Mouse (Mus musculus) neural tube, embryonic 14.5 days (tissue): ENCODE data around the gene Ensa. TPM values are rescaled to one million over a fixed set of nuclear protein-coding genes. Genes with fewer than 3 reads are reported as not detected.
"Not testable (repeated sequence)": the region's sequence is repeated elsewhere in the genome, so short reads cannot be mapped to it uniquely, and the experiment has no call there.

ENCODE experiments used
- ATAC-seq: fragments of 200-750 bp; cut with Nextera tagmentation; 2 replicates; pipeline ENCODE4 v1.8.0; 2017; ENCODE audit warnings: low read depth, mild to moderate bottlenecking, moderate TSS enrichment, moderate library complexity
- H3K27ac ChIP-seq: fragments of 300-500 bp; sonication (generic); 2 replicates; pipeline ENCODE4 v1.5.1; 2014; ENCODE audit warnings: low read depth, mild to moderate bottlenecking, control low read depth, low read length, moderate library complexity, mixed read lengths
- H3K27me3 ChIP-seq: fragments of 300-500 bp; sonication (generic); 2 replicates; pipeline ENCODE4 v1.6.1; 2014; ENCODE audit warnings: low read length; ENCODE audit not compliant: control insufficient read depth, insufficient read depth
- H3K36me3 ChIP-seq: fragments of 300-500 bp; sonication (generic); 2 replicates; pipeline ENCODE4 v1.6.1; 2014; ENCODE audit warnings: low read length, mixed read lengths; ENCODE audit not compliant: control insufficient read depth, insufficient read depth
- H3K4me1 ChIP-seq: fragments of 300-500 bp; sonication (generic); 2 replicates; pipeline ENCODE4 v1.6.1; 2014; ENCODE audit warnings: low read length; ENCODE audit not compliant: control insufficient read depth, insufficient read depth
- H3K4me2 ChIP-seq: fragments of 300-500 bp; sonication (generic); 2 replicates; pipeline ENCODE4 v1.6.1; 2014; ENCODE audit warnings: mild to moderate bottlenecking, low read depth, low read length, control low read depth
- H3K4me3 ChIP-seq: fragments of 300-500 bp; sonication (generic); 2 replicates; pipeline ENCODE4 v1.5.1; 2014; ENCODE audit warnings: low read depth, low read length, control low read depth, mixed read lengths
- H3K9ac ChIP-seq: fragments of 300-500 bp; sonication (generic); replicated peaks from 2 replicates; pipeline ENCODE4 v1.6.1; 2014; ENCODE audit warnings: low read depth, mild to moderate bottlenecking, control low read depth, low read length, mixed read lengths
- H3K9me3 ChIP-seq: fragments of 300-500 bp; sonication (generic); 2 replicates; pipeline ENCODE4 v1.6.1; 2016; ENCODE audit warnings: low read length; ENCODE audit not compliant: control insufficient read depth
- WGBS: fragments of 180-500 bp; shearing (Covaris S2); extraction: QIAGEN DNeasy Blood & Tissue Kit; methylation state at CpG from one replicate; pipeline ENCODE4 v1.1.7; 2014; 5-methylcytosine and 5-hydroxymethylcytosine counted together
- polyA plus RNA-seq: library from polyadenylated mRNA; unstranded; fragments of >200 nt; fragmentation: Nextera tagmentation; extraction: Ambion mirVana; gene quantifications from 2 replicates; pipeline ENCODE4 v1.2.1, GENCODE M21; 2014

Gene Ensa
- polyA plus RNA-seq, 1 experiment from 2014 or later = 101 TPM

DNA sequence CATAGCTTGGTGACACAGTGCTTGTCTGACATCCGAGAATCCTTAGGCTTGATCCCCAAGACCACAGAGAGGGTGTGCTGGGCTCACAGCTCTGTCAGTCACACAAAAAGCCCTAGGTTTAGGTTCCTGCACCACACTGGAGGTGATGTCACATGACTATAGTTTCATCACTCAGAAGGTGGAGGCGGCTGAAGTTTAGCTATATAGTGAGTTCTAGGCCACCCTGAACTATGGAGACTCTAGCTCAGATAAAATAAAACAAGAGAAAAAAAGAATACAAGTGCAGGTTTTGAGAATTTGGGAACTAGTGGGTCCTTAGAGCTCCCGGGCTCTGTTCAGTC lies 26.2 kb downstream of the Ensa start:
- Histone ChIP-seq H3K27me3 (no peaks in the 10 kb centered on the region), H3K4me1 (no peaks in the 10 kb centered on the region), H3K4me2 (no peak overlapping the region), H3K4me3 (no peak overlapping the region), H3K9me3 (no peaks in the 10 kb centered on the region), H3K9ac (no peak overlapping the region), H3K36me3 (no peaks in the 10 kb centered on the region), H3K27ac (no peak overlapping the region)
- ATAC-seq = no peak
- WGBS = 87% methylated on average over 3 of the region's 3 CpGs

DNA sequence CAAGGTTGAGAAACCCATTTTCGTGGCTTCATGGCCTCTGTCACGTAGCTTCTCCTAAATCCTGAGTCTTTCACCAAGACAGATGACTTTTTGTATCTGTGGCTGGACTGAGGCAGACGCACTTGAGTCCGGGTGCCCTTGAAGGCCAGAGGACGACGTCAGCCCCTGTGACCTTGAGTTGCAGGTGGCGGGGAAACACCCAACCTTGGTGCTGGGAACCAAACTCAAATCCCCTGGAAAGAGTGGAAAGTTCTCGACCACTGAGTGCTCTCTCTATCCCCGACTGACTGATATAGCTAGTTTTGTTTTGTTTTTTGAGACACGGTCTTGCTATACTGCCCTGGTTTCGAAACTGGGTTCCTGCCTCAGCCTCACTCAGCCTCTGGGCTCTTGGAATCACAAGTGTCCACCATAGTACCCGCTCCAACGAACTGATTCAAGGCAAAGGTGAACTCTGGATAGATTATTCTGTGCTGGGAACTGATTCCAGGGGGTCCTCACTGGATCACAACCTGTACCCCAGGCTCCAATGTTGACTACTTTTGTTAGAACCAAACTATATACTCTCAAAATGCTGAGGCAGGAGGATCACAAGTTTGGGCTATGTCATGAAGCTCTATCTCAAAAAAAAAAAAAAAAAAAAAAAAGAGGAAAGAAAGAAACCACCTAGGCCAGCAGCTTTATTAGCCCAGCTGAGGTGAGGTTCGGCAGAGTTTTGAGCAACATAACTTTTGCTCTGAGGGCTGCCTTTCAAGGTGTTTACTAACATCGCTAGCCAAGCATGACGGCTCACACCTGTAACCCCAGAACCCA lies 26.8 kb downstream of the Ensa start:
- Histone ChIP-seq H3K36me3 (no peaks in the 10 kb centered on the region), H3K4me1 (no peaks in the 10 kb centered on the region), H3K27ac (no peak overlapping the region), H3K4me3 (no peak overlapping the region), H3K4me2 (no peak overlapping the region), H3K9ac (no peak overlapping the region), H3K27me3 (no peaks in the 10 kb centered on the region), H3K9me3 (no peaks in the 10 kb centered on the region)
- no peak for ATAC-seq
- 92% methylated on average over 16 of the region's 16 CpGs for WGBS

DNA sequence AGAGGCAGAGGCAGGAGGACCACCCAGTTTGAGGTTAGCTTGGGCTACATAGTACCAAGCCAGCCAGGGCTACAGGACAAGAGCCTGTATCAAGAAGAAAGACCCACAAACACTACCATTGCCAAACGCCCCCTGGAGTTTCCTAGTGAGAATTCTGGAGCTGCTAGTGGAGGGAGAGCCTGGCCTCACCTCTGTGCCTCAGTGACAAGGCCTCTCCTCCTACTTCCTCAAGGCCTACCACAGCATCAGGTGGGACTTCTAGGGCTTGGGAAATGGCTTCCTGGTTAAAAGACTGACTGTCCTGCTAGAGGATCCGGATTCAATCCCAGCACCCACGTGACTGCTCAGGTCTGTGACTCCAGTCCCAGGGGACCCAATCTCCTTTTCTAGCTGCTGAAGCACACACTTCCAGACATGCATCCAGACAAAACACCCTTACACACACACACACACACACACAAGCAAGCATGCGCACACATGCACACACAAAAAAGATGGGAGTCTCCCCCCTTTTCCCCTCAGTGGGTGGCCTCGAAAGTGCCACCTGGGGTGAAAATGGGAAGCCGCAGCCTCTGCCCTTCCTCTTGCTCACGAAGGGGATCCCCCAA lies 27.5 kb downstream of the Ensa start:
- no peak overlapping the region for H3K4me2 ChIP-seq
- no peaks in the 10 kb centered on the region for H3K36me3 ChIP-seq
- H3K4me3 ChIP-seq = no peak overlapping the region
- no peak for ATAC-seq
- H3K27me3 ChIP-seq = no peaks in the 10 kb centered on the region
- no peaks in the 10 kb centered on the region for H3K4me1 ChIP-seq
- H3K9me3 ChIP-seq = no peaks in the 10 kb centered on the region
- H3K9ac ChIP-seq = no peak overlapping the region
- 59% methylated on average over 7 of the region's 7 CpGs for WGBS
- no peak overlapping the region for H3K27ac ChIP-seq

DNA sequence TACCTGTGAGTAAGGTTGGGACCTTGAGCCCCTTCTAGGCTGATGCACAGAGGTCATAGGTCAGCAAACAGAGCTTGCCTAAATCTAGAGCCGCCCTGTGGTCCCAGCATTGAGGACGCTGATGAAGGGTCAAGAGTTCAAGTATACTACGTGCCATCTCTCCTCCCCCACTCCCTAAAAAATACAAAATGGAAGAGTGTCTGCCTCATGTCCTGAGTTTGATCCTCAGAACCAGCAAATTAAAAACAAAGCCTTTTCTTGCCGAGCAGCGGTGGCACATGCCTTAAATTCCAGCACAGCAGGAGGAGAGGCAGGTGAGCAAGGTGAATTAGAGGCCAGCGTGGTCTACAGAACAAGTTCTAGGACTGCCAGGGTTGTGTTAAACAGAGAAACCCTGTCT lies 28.1 kb downstream of the Ensa start:
- H3K9ac ChIP-seq = no peak overlapping the region
- no peaks in the 10 kb centered on the region for H3K27me3 ChIP-seq
- no peak overlapping the region for H3K4me2 ChIP-seq
- WGBS = 29% methylated on average over 6 of the region's 6 CpGs
- H3K4me1 ChIP-seq = no peaks in the 10 kb centered on the region
- H3K9me3 ChIP-seq = no peaks in the 10 kb centered on the region
- H3K27ac ChIP-seq = no peak overlapping the region
- no peak for ATAC-seq
- H3K4me3 ChIP-seq = no peak overlapping the region
- H3K36me3 ChIP-seq = no peaks in the 10 kb centered on the region

- Histone ChIP-seq H3K4me3 (no peak overlapping the region), H3K27me3 (no peaks in the 10 kb centered on the region), H3K4me2 (no peak overlapping the region), H3K9me3 (no peaks in the 10 kb centered on the region), H3K27ac (no peak overlapping the region), H3K36me3 (no peaks in the 10 kb centered on the region), H3K9ac (no peak overlapping the region), H3K4me1 (no peaks in the 10 kb centered on the region)
- no peak for ATAC-seq
- 36% methylated on average over 11 of the region's 11 CpGs for WGBS
Observed at GRCm38 (mm10) chr3:95653473-95654034, 28.8 kb downstream of the Ensa start.

DNA sequence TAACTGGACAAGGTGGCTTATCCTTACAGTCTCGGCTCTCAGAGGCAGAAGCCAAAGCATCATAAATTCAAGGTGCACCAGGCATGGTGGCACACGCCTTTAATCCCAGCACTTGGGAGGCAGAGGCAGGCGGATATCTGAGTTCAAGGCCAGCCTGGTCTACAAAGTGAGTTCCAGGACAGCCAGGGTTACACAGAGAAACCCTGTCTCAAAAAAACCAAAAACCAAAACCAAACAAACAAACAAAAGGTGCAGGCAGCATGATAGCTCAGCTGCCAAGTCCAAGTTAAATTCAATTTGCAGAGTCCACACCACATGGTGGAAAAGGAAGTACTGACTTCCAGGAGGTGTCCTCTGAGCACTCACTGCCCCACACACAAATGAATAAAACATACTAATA lies 29.6 kb downstream of the Ensa start:
- H3K4me1 ChIP-seq, H3K4me2 ChIP-seq, H3K36me3 ChIP-seq, ATAC-seq, H3K9me3 ChIP-seq, H3K4me3 ChIP-seq, H3K9ac ChIP-seq, H3K27ac ChIP-seq, H3K27me3 ChIP-seq: not testable (repeated sequence)
- 90% methylated on average over 3 of the region's 3 CpGs for WGBS

DNA sequence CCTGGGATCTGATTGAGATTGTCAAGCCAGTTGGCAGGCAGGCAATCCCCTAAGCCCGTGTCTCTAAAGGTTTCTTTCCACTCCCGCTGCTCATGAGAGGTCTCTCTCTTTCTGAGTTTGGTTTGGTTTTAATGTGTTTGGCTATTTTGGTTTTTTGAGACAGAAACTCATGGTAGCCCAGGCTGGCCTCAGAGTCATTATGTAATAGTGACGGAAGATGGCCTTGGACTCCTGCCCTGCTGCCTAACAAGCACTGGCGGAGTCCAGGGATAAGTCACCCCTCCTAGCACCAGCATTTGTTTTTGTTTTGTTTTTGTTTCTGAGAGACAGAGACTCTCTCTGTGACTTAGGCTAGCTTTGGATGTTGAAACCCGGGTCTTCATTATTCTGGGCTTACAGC lies 30.6 kb downstream of the Ensa start:
- Histone ChIP-seq H3K9me3 (no peaks in the 10 kb centered on the region), H3K27me3 (no peaks in the 10 kb centered on the region), H3K27ac (no peak overlapping the region), H3K4me3 (no peak overlapping the region), H3K4me2 (no peak overlapping the region), H3K36me3 (no peaks in the 10 kb centered on the region; the same call in 1 of the 2 replicates), H3K9ac (no peak overlapping the region), H3K4me1 (peaks cover 2% of the 10 kb centered on the region; the same call in 1 of the 2 replicates)
- no peak for ATAC-seq
- WGBS = 92% methylated on average over 5 of the region's 5 CpGs

DNA sequence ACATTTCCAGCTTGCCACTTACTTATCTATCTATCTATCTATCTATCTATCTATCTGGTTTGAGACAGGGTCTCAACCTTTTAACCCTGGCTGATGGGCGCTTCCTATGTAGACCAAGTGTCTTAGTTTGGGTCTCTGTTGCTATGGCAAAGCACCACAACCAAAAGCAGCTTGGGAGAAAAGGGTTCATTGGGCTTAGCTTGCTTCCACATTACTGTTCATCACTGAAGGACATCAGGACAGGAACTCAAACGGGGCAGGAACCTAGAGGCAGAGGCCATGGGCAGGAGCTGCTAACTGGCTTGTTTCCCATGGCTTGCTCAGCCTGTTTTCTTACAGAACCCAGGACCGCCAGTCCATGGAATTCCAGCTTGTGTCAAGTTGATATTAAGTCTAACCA lies 32.3 kb downstream of the Ensa start:
- H3K27me3 ChIP-seq = no peaks in the 10 kb centered on the region
- no peak overlapping the region for H3K27ac ChIP-seq
- 93% methylated on average over 3 of the region's 3 CpGs for WGBS
- no peak for ATAC-seq
- H3K9ac ChIP-seq = no peak overlapping the region
- H3K4me1 ChIP-seq = peaks cover 17% of the 10 kb centered on the region
- no peaks in the 10 kb centered on the region for H3K9me3 ChIP-seq
- H3K4me2 ChIP-seq = no peak overlapping the region
- no peak overlapping the region for H3K4me3 ChIP-seq
- H3K36me3 ChIP-seq = peaks cover 11% of the 10 kb centered on the region; the same call in 1 of the 2 replicates

DNA sequence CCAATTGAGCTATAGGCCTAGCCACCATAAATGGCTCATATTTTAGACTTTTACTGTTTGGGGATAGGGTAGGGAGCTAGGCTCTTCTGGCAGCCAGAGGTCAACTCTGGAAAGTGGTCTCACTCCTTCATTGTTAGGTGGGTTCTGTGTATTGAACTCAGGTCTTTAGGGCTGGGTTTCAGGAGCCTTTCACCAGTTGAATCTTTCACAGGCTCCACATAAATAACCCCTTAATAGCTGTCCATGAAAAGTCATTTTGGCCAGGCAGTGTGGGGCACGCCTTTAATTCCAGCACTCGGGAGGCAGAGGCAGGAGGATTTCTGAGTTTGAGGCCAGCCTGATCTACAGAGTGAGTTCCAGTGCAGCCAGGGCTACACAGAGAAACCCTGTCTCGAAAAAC lies 32.9 kb downstream of the Ensa start:
- Histone ChIP-seq H3K4me2 (peak overlapping the region; percentile 66; the same call in 1 of the 2 replicates), H3K27ac (peak overlapping the region; percentile 98; the same call in 1 of the 2 replicates), H3K9ac (0 out of 2 replicates have a peak overlapping the region, but pooled peaks have one; percentile 100), H3K27me3 (no peaks in the 10 kb centered on the region), H3K36me3 (peaks cover 15% of the 10 kb centered on the region; the same call in 1 of the 2 replicates), H3K9me3 (no peaks in the 10 kb centered on the region), H3K4me3 (peak overlapping the region; percentile 99), H3K4me1 (peaks cover 23% of the 10 kb centered on the region)
- ATAC-seq = no peak
- 89% methylated on average over 3 of the region's 3 CpGs for WGBS
